Mouse (Mus musculus) forebrain, embryonic 12.5 days (tissue): ENCODE data around the gene Trim9. TPM values are rescaled to one million over a fixed set of nuclear protein-coding genes. Genes with fewer than 3 reads are reported as not detected.

Experiments used
- ATAC-seq: fragments of 200-750 bp; cut with Nextera tagmentation; 2 replicates; pipeline ENCODE4 v1.8.0; 2017; ENCODE audit warnings: moderate TSS enrichment; ENCODE audit not compliant: low FRiP score
- H3K27ac ChIP-seq: fragments of 300-500 bp; sonication (generic); 2 replicates; pipeline ENCODE4 v1.5.1; 2016; ENCODE audit warnings: mild to moderate bottlenecking
- H3K27me3 ChIP-seq: fragments of 300-500 bp; sonication (generic); 2 replicates; pipeline ENCODE4 v1.6.1; 2016; ENCODE audit warnings: mild to moderate bottlenecking
- H3K36me3 ChIP-seq: fragments of 300-500 bp; sonication (generic); replicated peaks from 2 replicates; pipeline ENCODE4 v1.6.1; 2016; ENCODE audit warnings: mild to moderate bottlenecking
- H3K4me1 ChIP-seq: fragments of 300-500 bp; sonication (generic); 2 replicates; pipeline ENCODE4 v1.6.1; 2016
- H3K4me2 ChIP-seq: fragments of 300-500 bp; sonication (generic); 2 replicates; pipeline ENCODE4 v1.6.1; 2016; ENCODE audit warnings: mild to moderate bottlenecking, moderate library complexity
- H3K4me3 ChIP-seq: fragments of 300-500 bp; sonication (generic); replicated peaks from 2 replicates; pipeline ENCODE4 v1.5.1; 2016; ENCODE audit warnings: mild to moderate bottlenecking
- H3K9ac ChIP-seq: fragments of 300-500 bp; sonication (generic); 2 replicates; pipeline ENCODE4 v1.6.1; 2016; ENCODE audit warnings: mild to moderate bottlenecking
- H3K9me3 ChIP-seq: fragments of 300-500 bp; sonication (generic); 2 replicates; pipeline ENCODE4 v1.6.1; 2016
- WGBS: fragments of 180-500 bp; shearing (Covaris S2); methylation state at CpG from one replicate; pipeline ENCODE4 v1.1.7; 2016; 5-methylcytosine and 5-hydroxymethylcytosine counted together
- polyA plus RNA-seq: library from polyadenylated mRNA; unstranded; fragments of >200 nt; fragmentation: Nextera tagmentation; extraction: Ambion mirVana; gene quantifications from 2 replicates; pipeline ENCODE4 v1.2.1, GENCODE M21; 2016

Gene Trim9
- polyA plus RNA-seq, 1 experiment from 2014 or later, result 18.1 TPM

- H3K4me3 ChIP-seq, result no peak overlapping the region
- no peak overlapping the region for H3K27ac ChIP-seq
- peaks cover 14% of the 10 kb centered on the region; the same call in 1 of the 2 replicates for H3K27me3 ChIP-seq
- no peak for ATAC-seq
- peaks cover 24% of the 10 kb centered on the region for H3K4me1 ChIP-seq
- no peaks in the 10 kb centered on the region for H3K36me3 ChIP-seq
- H3K9me3 ChIP-seq, result no peaks in the 10 kb centered on the region
- no peak overlapping the region for H3K4me2 ChIP-seq
- WGBS, result 75% methylated on average over 4 of the region's 4 CpGs
- no peak overlapping the region for H3K9ac ChIP-seq
These were observed 3.1 kb upstream of the Trim9 start for GRCm38 (mm10) chr12:70350490-70350889.

- Histone ChIP-seq H3K9ac (no peak overlapping the region), H3K27ac (no peak overlapping the region), H3K4me3 (no peak overlapping the region), H3K9me3 (no peaks in the 10 kb centered on the region), H3K36me3 (no peaks in the 10 kb centered on the region), H3K27me3 (peaks cover 20% of the 10 kb centered on the region; the same call in 1 of the 2 replicates), H3K4me1 (peaks cover 27% of the 10 kb centered on the region), H3K4me2 (no peak overlapping the region)
- ATAC-seq, result no peak
- WGBS, result 84% methylated on average over 6 of the region's 6 CpGs
These were observed 2.4 kb upstream of the Trim9 start for GRCm38 (mm10) chr12:70349788-70350187.

GRCm38 (mm10) chr12:70348026-70348425 lies 612 bp upstream of the Trim9 start:
- Histone ChIP-seq H3K4me2 (peak overlapping the region; percentile 99), H3K27me3 (peaks cover 20% of the 10 kb centered on the region; the same call in 1 of the 2 replicates), H3K9ac (peak overlapping the region; percentile 66), H3K36me3 (no peaks in the 10 kb centered on the region), H3K9me3 (no peaks in the 10 kb centered on the region), H3K4me3 (peak overlapping the region; percentile 68), H3K27ac (peak overlapping the region; percentile 95), H3K4me1 (peaks cover 31% of the 10 kb centered on the region)
- ATAC-seq, result no peak
- 15% methylated on average over 8 of the region's 8 CpGs for whole genome bisulfite sequencing

GRCm38 (mm10) chr12:70346139-70347026 lies 1.0 kb downstream of the Trim9 start:
- Histone ChIP-seq H3K9ac (peak overlapping the region; percentile 71), H3K4me2 (peak overlapping the region; percentile 99), H3K27ac (peak overlapping the region; percentile 95), H3K4me3 (peak overlapping the region; percentile 68), H3K36me3 (no peaks in the 10 kb centered on the region), H3K27me3 (peaks cover 20% of the 10 kb centered on the region; the same call in 1 of the 2 replicates), H3K4me1 (peaks cover 31% of the 10 kb centered on the region), H3K9me3 (no peaks in the 10 kb centered on the region)
- ATAC-seq, result peak; percentile 42
- WGBS, result under 1% methylated on average over 60 of the region's 60 CpGs

GRCm38 (mm10) chr12:70345531-70346138 lies 1.8 kb downstream of the Trim9 start:
- Histone ChIP-seq H3K27ac (0 out of 2 replicates have a peak overlapping the region, but pooled peaks have one; percentile 11), H3K4me2 (peak overlapping the region; percentile 99), H3K27me3 (peaks cover 20% of the 10 kb centered on the region; the same call in 1 of the 2 replicates), H3K9ac (peak overlapping the region; percentile 71), H3K36me3 (no peaks in the 10 kb centered on the region), H3K9me3 (no peaks in the 10 kb centered on the region), H3K4me1 (peaks cover 31% of the 10 kb centered on the region), H3K4me3 (peak overlapping the region; percentile 68)
- peak; percentile 5; the same call in 1 of the 2 replicates for ATAC-seq
- WGBS, result 31% methylated on average over 16 of the region's 16 CpGs

- H3K9ac ChIP-seq, result no peak overlapping the region
- H3K36me3 ChIP-seq, result no peaks in the 10 kb centered on the region
- no peak overlapping the region for H3K4me3 ChIP-seq
- 75% methylated on average over 5 of the region's 5 CpGs for whole genome bisulfite sequencing
- H3K27ac ChIP-seq, result no peak overlapping the region
- no peaks in the 10 kb centered on the region for H3K9me3 ChIP-seq
- no peak for ATAC-seq
- H3K4me2 ChIP-seq, result no peak overlapping the region
- H3K4me1 ChIP-seq, result peaks cover 14% of the 10 kb centered on the region
- H3K27me3 ChIP-seq, result no peaks in the 10 kb centered on the region
These were observed 12.2 kb downstream of the Trim9 start for GRCm38 (mm10) chr12:70335176-70335575.

- ATAC-seq, result no peak
- H3K9ac ChIP-seq, result no peak overlapping the region
- WGBS, result 81% methylated on average over 6 of the region's 6 CpGs
These were observed 14.1 kb downstream of the Trim9 start for GRCm38 (mm10) chr12:70333253-70333805.

GRCm38 (mm10) chr12:70329059-70329458 lies 18.4 kb downstream of the Trim9 start:
- 89% methylated on average over 3 of the region's 3 CpGs for WGBS
- Histone ChIP-seq H3K9ac (no peak overlapping the region), H3K36me3 (no peaks in the 10 kb centered on the region), H3K4me2 (no peak overlapping the region), H3K4me1 (peaks cover 16% of the 10 kb centered on the region; the same call in 1 of the 2 replicates), H3K27me3 (no peaks in the 10 kb centered on the region), H3K27ac (no peak overlapping the region), H3K9me3 (no peaks in the 10 kb centered on the region), H3K4me3 (no peak overlapping the region)
- ATAC-seq, result no peak

More at GRCm38 (mm10) chr12:70333253-70333805, 14.1 kb downstream of the Trim9 start:
- Histone ChIP-seq H3K9me3 (no peaks in the 10 kb centered on the region), H3K4me1 (peaks cover 14% of the 10 kb centered on the region), H3K27me3 (no peaks in the 10 kb centered on the region), H3K36me3 (no peaks in the 10 kb centered on the region), H3K27ac (no peak overlapping the region), H3K4me3 (no peak overlapping the region), H3K4me2 (no peak overlapping the region)

GRCm38 (mm10) chr12:70326956-70327355 lies 20.5 kb downstream of the Trim9 start:
- no peak overlapping the region for H3K27ac ChIP-seq
- H3K4me3 ChIP-seq, result no peak overlapping the region
- ATAC-seq, result no peak
- H3K9me3 ChIP-seq, result no peaks in the 10 kb centered on the region
- H3K36me3 ChIP-seq, result no peaks in the 10 kb centered on the region
- WGBS, result 83% methylated on average over 1 of the region's 1 CpGs
- H3K9ac ChIP-seq, result no peak overlapping the region
- H3K27me3 ChIP-seq, result no peaks in the 10 kb centered on the region
- no peak overlapping the region for H3K4me2 ChIP-seq
- H3K4me1 ChIP-seq, result peaks cover 8% of the 10 kb centered on the region; the same call in 1 of the 2 replicates

- no peaks in the 10 kb centered on the region for H3K9me3 ChIP-seq
- WGBS, result 14% methylated on average over 2 of the region's 2 CpGs
- H3K4me3 ChIP-seq, result no peak overlapping the region
These were observed 21.0 kb downstream of the Trim9 start for GRCm38 (mm10) chr12:70326393-70326792.

GRCm38 (mm10) chr12:70325826-70326225 lies 21.6 kb downstream of the Trim9 start:
- 76% methylated on average over 7 of the region's 7 CpGs for WGBS
- no peaks in the 10 kb centered on the region for H3K36me3 ChIP-seq
- H3K9me3 ChIP-seq, result no peaks in the 10 kb centered on the region
- H3K27ac ChIP-seq, result no peak overlapping the region
- H3K27me3 ChIP-seq, result no peaks in the 10 kb centered on the region
- no peak overlapping the region for H3K4me3 ChIP-seq
- H3K4me2 ChIP-seq, result no peak overlapping the region
- peaks cover 8% of the 10 kb centered on the region; the same call in 1 of the 2 replicates for H3K4me1 ChIP-seq
- no peak for ATAC-seq
- H3K9ac ChIP-seq, result no peak overlapping the region

More at GRCm38 (mm10) chr12:70326393-70326792, 21.0 kb downstream of the Trim9 start:
- H3K27me3 ChIP-seq, result no peaks in the 10 kb centered on the region
- H3K36me3 ChIP-seq, result no peaks in the 10 kb centered on the region
- no peak for ATAC-seq
- no peak overlapping the region for H3K9ac ChIP-seq
- peaks cover 8% of the 10 kb centered on the region; the same call in 1 of the 2 replicates for H3K4me1 ChIP-seq
- no peak overlapping the region for H3K27ac ChIP-seq
- H3K4me2 ChIP-seq, result no peak overlapping the region

GRCm38 (mm10) chr12:70322790-70323189 lies 24.6 kb downstream of the Trim9 start:
- H3K4me2 ChIP-seq, result no peak overlapping the region
- H3K27me3 ChIP-seq, result no peaks in the 10 kb centered on the region
- no peaks in the 10 kb centered on the region for H3K36me3 ChIP-seq
- H3K9ac ChIP-seq, result no peak overlapping the region
- H3K4me1 ChIP-seq, result peaks cover 8% of the 10 kb centered on the region; the same call in 1 of the 2 replicates
- no peak overlapping the region for H3K4me3 ChIP-seq
- H3K27ac ChIP-seq, result no peak overlapping the region
- WGBS, result 86% methylated on average over 1 of the region's 1 CpGs
- H3K9me3 ChIP-seq, result no peaks in the 10 kb centered on the region
- ATAC-seq, result no peak
